Mouse (Mus musculus): ENCODE results near the gene A830018L16Rik.

GRCm38 (mm10) chr1:11990011-11990410 lies 576.1 kb downstream of the A830018L16Rik start:
- no peak for TF ChIP-seq CTCF (IDR thresholded peaks at IDR 0.05; ENCODE audit: low read depth)
- no peak for TF ChIP-seq EP300 (IDR thresholded peaks at IDR 0.05; ENCODE audit: low read depth)
